Mouse (Mus musculus) hindlimb bud, embryonic 11.5 days (tissue): ENCODE measurements at regions not wholly inside any gene's neighbourhood (a gene's known extent, or its start where the extent isn't known, plus 50 kb on each side); places are given as distances from the start of the nearest gene placed in this dataset.

ENCODE experiments used
- DNase-seq: peaks from one replicate; pipeline ENCODE4 v3.0.0-alpha.2; 2012; ENCODE audit warnings: low read depth, low spot score; ENCODE audit errors: extremely low spot score

DNA sequence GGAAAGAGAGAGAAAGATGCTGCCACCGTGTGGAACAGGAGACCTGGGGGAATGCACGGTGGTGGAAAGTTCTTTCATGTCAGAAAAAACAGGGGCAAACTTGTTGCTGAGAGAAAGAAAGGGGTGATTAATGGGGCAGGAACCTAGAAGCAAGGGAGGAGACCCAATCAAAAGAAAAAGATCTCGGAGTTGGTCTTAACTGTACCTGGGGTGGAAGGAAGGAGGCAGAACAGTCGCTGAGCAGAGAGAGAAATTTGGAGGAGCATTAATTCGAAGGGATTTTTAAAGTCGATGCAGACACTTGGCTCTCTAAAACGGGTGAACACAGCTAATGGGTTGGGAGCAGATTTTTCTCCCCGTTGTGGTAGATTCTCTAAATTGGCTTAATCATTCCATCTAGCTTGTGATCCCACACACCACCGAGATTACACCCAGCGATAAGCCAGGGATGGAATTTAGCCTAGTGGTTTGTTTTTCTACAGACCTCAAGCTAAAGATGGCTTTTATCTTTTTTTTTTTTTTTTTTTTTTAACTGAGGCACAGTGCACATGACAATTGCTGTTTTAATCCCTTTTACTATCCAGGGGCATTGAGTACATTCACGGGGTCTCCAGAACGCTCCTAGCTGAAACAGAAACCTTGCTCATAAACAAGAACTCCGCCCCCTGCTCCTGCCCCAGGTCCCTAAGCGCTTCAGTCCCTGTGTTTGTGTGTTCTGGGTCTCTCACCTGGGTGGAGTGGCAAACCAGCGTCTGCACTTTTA lies 73.1 kb upstream of the Cpm start:
- no peak for DNase-seq

DNA sequence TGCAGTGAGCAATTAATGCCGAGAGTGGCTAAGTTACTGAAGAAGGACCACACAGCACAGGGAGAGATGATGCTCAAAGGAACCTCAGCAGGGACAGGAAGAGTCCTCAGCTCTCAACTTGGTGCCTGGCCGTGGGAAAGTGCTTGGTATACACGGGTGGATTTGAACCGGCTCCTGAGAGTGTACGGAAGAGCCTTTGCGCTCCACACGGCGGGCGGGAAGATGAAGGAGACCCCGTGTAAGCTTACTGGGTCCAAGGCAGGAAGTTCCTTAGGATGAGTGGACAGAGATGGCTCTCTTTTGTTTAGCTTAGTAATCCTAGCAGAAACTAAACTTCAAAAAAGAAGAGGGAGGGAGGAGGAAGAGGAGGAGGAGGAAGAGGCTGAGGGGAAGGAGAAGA lies 73.8 kb upstream of the Cpm start:
- DNase-seq, result no peak

DNA sequence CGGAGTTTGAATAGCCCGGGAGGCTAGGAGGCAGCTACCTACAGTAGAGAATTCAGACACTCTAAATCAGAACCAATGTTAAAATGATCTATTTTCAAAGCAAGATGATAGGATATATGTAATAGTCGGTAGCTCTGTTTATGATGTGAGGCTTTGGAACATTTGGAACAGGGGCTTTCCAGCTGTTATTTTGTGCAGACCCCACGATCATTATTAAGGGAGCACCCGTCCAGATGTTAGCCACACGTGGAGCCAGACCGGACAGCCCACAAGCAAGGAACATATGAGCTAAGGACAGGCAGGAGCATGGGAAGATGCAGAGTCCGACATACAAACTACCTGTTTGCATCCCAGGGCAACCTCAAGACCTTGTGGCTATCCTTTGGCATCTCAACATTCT lies 74.3 kb upstream of the Cpm start:
- DNase-seq, result no peak

DNA sequence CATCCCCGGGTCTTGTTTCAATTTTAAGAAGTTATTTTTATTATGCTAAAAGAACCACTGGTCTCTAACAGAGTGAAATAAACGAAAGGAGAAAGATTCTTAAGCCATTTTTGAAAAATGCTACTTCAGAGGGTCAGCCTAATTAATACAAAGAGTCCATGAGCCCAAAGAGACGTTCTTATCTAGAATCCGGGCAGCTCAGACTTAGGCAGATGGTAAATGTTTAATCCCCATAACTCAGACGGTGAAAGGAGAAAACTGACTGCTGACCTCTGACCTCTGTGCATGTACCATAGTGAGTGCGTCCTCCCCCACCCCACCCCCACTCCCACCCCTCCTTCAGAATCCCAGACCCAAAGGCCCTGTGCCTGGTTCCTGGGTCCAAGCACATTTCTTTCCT lies 74.8 kb upstream of the Cpm start:
- DNase-seq, result no peak

DNA sequence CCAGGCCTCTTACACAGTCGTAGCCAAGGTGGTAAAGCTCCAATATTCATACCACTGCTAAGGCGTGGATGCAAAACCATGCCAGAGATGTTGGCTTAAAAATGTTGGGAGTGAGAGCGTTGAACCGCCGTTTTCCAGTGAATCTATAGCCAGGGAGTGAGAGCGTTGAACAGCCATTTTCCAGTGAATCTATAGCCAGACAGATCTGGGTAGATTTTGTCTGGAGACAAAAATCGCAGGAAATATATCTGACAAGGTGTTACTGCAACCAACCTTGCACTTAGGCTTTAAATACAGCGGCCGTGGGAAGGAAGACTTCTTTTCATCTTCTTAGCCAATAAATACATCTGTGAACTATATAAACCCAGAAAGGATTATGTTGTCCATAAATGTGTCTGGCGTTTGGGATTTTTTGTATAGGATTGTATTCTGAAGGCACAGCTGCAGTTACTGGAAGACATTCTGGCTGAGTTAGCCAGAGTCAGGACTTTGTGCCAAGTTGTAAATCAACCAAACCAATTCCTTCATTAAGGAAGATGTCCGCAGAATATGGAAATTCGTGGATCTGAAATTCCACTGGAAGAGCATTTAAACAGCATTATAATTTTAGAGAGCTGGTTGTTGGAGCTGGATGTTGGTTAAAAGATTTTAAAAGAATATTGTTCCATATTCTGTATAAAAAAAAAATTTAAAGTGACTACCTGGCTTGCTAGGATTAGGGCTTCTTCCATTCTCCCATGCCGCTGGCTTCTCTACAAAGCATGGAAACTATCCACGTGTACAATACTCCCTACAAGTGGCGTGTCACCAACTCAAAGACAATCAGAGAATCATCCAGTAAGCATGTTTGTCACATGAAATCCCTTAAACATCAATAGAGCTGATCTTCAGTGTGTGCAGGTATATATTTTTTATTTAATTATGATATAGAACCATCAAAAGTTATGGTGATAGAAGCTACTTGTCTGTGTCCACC lies 75.8 kb upstream of the Cpm start:
- DNase-seq, result no peak

DNA sequence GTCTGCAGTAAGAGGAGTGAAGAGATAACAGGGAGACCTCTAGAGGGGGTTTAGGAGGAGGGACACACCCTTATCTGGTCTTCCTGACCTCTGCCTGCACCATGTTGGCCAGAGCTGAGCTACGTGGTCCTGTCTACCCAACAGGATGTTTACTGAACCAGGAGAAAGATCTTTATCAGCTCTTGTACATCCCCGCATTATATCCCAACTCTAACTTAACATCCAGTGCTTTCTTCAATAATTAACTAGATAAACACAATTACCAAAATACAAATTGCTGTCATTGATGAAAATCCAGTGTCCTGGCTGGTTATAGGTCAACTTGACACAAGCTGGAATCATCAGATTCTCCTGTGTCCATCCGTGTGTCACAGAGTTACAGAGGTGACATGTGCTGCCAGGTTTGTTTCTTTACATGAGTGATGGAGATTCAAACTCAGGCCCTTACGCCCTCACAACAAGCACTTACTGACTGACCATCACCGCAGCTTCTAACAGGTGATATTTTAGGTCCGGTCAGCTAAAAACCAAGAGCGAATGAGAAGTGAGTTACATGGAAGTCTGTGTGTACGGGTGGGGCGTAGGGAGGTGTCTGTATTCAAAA lies 77.1 kb upstream of the Cpm start:
- DNase-seq, result no peak

DNA sequence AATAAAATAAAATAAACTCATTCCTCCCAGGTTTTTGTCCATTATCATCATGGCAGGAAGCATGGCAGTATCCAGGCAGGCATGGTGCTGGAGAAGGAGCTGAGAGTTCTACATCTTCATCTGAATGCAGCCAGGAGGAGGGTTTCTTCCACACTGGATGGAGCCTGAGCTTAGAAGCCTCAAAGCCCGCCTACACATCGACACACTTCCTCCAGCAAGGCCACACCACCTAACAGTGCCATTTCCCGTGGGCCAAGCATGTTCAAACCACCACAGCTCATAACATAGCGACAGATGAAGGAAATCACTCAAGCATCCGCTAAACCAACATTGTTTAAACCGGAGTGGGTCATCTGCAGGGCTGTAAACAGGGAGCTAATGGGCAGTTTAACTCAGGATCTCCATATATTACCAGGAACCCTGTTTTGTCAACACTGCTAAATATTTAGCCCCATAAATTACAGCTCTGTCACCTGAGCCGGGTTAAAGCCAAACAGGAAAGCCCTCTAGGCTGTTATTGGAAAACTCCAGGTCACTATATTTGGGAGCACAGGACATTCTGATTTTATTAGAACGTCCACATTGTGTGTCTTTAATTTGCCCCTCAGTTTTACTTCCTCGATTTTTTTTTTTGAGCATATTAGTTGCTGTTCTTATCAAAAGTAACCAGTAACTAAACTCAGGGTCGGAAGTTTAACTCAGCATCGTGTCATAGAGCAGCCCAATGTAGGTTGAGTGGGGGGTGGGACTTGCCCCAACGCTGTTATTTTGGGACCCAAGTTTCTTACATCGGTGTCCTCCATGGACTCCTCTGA lies 77.9 kb upstream of the Cpm start:
- no peak for DNase-seq

DNA sequence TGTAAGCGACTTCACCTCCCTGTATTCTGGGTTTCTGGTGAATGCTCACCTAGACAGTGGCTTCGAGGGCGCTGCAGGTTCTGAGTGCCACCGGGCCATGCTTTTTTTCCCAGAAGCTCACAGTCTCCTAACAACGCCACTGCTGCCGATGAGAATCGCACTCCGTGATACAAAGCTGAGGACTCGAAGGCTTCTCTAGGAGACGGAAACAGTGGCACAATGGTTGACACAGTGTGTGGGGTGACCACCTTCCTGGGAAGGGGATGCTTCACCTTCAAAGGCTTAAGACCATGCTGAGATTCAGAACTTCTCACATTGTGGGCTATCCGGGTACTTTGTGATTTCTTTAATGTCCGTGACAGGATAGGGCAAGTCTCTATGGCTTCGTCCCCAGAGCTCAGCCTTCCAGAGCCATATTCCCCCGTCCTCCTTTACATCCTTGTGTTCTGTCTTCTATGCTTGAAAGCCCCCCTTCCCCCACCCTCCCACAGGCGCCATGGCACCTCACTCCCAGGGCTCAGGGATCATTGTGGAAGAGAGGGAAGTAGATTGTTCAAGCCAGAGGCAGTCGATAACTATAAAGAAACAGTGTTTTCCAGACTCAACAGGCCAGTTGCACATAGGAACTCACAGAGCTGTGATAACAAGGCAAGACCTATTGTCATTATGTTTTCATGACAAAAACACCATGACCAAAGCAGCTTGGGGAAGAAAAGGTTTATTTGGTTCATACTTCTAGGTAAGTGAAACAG lies 79.3 kb upstream of the Cpm start:
- no peak for DNase-seq

DNA sequence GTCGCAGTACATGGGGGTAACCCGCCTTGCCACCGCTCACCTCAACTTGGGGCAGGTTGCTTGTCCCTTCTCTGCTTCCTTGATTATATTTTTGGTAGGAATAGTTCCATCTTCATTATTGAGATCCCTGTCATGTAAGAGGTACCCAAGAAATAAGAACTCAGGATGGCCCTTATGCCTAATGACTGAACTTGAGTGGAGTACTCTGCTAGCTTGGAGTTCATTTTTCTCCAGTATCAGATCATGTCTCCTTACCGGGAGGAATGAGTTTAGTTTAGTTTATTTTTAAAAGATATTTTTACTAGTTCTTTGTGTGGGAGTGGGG lies 79.8 kb upstream of the Cpm start:
- DNase-seq, result no peak

DNA sequence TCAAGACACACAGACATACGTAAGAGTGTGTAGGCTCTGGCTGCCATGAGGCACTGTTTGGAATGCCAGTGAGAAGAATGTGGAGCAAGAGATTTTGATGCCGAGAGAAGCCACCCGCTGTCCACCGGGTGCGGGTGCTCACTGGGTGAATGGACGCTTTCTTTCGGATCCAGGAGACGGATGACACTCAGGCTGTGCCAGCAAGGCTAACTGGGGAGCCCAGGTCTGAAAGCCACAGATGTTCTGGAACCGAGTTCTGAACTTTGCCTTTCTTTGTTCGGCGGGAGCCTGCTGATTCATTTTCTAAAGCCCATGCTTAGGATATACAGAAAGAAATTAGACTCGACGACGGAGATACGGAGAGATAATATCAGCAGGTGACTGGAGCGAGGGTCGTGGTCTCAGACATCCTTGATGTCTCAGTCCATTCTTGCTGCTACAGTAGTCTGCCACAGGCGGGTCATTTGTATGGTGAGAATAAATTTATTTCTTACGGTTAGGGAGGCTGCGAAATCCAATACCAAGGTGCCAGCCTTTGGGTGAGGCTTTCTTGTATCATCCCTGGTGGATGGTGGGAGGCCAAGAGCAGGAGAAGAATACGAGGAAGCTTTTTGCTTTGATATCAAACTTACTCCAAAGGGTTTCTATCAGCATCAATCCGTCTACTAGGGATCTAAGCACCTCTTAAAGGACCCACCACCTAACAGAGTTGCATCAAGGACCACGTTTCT lies 80.4 kb upstream of the Cpm start:
- no peak for DNase-seq

DNA sequence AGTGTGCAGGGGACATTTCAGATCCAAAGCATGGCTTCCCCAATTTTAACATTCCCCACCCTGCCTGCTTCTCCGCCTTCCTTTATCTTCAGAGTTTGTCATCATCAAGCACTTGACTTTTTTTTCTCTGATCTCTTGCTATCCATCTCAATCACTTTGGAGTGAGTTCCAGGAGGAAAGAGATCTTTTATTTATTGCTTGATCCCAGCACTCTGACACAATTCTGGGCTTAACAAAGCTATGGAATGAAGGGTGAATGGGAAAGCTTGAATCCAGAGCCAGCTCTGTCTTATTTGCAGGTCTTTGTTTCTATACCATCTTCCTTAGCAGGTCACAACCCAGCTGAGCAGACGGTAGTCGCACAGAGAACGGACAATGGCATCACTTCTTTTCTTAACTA lies 81.0 kb upstream of the Cpm start:
- DNase-seq, result no peak

DNA sequence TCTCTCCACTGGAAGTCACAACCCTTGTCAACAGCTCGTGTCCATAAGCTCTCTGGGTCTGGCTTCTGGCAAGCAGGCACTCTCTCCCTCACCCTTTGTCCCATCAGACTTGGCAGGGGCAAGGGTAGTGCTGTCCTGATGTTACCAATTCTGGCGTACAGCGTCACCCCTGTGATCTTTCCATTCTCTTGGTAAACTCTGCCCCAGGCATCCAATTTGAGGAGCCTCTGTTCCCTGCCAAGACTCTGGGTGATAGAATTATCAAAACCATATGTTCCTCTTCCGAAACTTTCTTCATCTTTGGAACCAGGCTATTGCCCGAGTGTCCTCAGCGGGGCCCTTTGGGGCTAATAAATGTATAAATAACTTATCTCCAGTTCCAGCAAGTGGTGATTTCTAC lies 82.0 kb upstream of the Cpm start:
- no peak for DNase-seq

DNA sequence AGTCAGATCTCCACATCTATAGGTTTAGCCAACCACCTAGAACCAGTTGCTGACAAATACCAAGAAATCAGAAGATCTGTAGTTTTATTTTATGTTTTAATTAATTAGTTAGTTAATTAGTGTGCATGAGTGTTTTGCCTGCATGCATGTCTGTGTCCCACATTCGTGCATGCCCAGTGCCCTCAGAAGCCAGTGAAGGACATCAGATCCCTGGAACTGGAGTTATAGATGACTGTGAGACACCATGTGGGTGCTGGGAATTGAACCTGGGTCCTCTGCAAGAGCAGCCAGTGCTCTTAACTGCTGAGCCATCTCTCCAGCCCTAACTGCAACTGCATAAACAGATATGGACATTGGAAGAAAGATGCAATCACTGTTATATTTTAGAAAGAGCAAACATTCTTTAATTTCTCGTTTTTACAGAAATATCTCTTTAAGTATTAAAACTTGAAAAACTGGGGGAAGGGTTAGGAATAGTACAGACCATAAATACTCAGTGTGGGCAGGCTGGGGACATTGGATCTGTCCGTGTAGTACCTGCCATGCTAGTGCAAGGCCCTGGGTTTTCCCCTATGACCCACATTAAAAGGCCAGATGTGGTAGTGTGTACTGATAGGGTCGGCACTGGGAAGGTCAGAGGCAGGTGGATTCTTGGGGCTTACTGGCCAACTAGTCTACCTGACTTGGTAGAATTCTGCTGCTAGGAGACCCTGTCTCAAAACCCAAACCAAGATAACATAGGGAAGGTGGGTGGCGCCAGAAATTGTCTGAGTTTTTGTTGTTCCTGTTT lies 83.3 kb upstream of the Cpm start:
- DNase-seq, result no peak

DNA sequence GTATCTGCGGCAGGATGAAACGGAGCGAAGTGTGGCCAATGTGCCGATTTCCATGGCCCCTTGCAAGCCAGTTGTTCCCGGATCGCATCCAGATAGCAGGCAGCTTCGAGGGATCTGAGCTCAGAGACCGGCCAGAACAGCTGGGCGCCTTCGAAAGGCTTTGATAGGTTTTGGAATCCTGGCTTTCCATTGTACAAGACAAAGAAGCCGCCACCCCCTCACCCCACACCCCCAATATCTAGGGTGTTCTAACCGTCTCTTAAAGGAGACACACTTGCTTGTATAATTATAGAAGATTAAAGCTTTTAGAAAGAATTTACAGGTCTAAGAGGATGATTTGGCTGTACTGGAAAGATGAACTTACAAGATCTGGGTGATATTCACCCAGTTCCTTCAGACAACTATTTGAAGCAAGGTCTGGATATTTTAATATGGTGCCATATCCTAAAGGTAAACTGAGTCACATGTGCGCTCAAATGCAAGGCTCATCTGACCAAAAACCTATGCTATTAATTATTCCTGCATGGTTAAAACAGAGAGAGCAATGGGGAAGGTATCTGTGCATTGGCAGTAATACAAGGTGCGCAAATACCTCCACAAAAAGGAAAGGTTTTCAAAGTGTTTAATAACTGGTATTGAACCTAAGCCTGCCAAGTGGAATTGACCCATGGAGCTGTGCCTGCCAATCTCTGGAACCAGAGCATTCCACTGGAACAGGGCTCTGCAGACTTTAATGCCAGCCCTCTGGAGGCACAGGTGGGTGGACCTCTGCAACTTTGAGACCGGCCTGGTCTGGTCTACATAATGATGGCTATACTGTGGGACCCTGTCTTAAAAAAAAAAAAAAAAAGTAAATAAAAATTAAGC lies 84.4 kb upstream of the Cpm start:
- no peak for DNase-seq

DNA sequence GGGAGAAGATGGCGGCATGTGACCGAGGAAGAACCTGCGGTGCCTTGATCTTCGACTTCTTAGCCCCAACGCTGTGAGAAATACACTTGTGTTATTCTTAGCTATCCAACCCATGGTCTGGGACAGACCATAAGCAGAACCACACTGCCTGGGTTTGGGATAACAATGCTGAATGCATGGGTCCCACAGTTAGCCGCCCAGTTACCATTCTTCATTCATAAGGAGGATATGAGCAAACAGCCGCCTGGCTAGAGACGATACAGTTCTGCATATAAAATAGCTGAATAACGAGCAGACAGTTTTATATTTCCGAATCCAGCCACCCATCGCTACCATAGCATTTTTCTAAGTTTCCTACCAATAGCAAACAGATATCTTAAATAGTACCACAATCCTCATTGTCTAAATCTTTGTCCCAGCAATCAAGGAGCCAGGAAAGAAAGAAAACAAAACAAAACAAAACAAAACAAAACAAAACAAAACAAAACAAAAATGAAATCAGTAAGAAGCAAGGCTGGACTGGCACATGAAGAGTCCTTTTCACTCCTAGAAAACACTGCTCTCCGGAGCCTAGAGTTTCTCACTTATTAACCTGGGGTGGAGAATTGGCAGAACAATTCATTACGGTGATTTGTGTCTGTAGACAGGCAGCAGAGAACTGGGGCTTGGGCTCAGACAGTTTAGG lies 85.2 kb upstream of the Cpm start:
- no peak for DNase-seq

DNA sequence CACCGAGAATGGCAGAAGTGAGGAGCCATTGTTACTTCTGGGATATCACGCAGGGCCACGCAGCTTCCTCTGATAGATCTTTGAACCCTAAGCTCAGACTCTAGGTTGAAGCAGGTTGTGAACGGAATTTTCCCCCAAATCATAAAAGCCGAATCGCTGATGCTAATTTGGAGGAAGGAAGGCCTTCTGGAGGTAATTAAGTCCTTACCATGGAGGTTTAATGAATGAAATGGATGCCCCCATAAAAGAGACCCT lies 85.7 kb upstream of the Cpm start:
- no peak for DNase-seq

DNA sequence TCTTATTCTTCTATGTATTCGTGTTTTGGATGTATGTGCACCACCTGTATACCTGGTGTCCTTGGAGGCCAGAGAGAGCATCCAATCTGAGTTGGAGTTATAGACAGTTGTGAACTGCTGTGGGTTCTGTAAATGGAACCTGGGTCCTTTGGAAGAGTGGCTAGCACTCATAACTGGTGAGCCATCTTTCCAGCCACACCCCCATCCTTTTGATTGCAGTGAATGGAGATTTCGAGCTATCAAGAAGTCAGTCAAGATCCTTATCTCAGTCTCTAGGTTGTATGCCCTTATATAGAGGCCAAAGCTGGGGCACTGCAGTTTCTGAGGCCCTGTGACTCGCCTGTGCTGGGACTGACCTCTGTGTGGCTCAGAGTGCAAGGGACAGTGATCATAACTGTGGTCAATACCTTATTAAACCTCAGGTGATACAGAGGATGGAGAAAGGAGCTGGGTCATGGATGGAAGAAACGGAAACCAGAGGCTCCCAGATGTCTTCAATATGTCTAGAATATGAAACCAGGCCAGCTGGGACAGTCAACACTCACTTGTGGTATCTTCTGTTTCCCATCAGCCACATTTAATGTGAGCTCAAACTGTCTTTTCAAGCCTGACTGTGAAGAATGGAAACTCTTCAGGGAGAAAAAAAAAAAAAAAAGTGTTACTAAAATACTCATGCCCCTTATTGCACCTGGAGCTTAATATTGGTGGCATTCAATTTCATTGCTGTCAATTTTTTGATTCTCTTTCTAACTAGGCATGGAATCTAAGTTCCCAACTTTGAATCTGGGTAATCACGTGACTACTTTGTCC lies 86.2 kb upstream of the Cpm start:
- no peak for DNase-seq
